Mouse (Mus musculus) retina, postnatal 1 day (tissue): ENCODE data around the gene Mok.
"Not testable (repeated sequence)": the region's sequence is repeated elsewhere in the genome, so short reads cannot be mapped to it uniquely, and the experiment has no call there.

Experiments
- DNase-seq: peaks from one replicate; pipeline ENCODE4 v3.0.0-alpha.2; 2012

The Mok gene

GRCm38 (mm10) chr12:110840348-110841198 is at the start of gene Mok:
Gene Mok (minus strand): TSS chr12:110840939.
- peak; percentile 96 for DNase-seq

- peak; percentile 99 for DNase-seq
These were observed 48.6 kb upstream of the Mok start, which contains the start of the genes Cinp and Tecpr2 for GRCm38 (mm10) chr12:110889036-110890020. Gene Cinp (minus strand): TSS chr12:110889145. Gene Tecpr2 (plus strand): TSS chr12:110889264.

GRCm38 (mm10) chr12:110888606-110889005 is 47.9 kb upstream of the Mok start:
- DNase-seq, result no peak

- no peak for DNase-seq
These were observed 47.4 kb upstream of the Mok start for GRCm38 (mm10) chr12:110888106-110888505.

GRCm38 (mm10) chr12:110885251-110885650 is 44.5 kb upstream of the Mok start:
- DNase-seq, result no peak

DNA sequence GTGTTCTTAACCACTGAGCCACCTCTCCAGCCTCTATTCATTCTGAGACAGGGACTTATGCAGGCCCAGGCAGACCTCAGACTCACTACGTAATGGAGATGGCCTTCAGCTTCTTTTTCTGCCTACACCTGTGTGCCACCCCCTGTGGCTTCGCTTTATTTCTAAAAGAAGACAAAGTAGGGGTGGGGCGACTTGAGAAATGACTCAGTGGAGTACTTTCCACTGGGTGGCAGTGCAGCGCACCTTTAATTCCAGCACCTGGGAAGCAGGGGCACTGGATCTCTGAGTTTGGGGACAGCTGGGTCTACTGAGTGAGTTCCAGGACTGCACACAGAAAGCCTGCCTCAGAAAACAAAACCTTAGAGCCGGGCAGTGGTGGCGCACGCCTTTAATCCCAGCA is 41.6 kb upstream of the Mok start:
- no peak for DNase-seq

- DNase-seq, result no peak
These were observed 34.6 kb upstream of the Mok start for GRCm38 (mm10) chr12:110875351-110875750.

GRCm38 (mm10) chr12:110871247-110871646 is 30.5 kb upstream of the Mok start:
- DNase-seq, result no peak

- no peak for DNase-seq
These were observed 29.4 kb upstream of the Mok start for GRCm38 (mm10) chr12:110870107-110870506.

- peak; percentile 64 for DNase-seq
These were observed 25.2 kb upstream of the Mok start for GRCm38 (mm10) chr12:110865989-110866388.

DNA sequence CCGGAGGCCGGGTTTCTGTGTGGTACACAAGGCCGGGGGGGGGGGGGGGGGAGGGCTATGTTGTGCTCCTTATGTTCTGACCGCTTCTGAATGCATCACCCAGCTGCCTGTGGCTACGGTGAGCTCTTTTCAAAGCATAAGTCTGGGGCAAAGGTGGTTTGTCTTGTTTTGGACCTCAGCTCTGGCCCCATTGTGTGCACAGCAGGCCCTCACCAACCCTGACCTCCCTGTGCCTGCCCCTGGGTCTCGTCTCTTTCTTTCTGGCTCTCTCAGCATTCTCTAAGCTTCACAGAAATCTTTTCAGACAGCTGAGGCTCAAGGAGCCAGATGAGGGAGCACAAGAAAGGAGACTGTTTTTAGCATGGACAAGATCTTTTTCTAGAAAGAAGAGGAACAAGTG is 24.8 kb upstream of the Mok start:
- peak; percentile 19 for DNase-seq

DNA sequence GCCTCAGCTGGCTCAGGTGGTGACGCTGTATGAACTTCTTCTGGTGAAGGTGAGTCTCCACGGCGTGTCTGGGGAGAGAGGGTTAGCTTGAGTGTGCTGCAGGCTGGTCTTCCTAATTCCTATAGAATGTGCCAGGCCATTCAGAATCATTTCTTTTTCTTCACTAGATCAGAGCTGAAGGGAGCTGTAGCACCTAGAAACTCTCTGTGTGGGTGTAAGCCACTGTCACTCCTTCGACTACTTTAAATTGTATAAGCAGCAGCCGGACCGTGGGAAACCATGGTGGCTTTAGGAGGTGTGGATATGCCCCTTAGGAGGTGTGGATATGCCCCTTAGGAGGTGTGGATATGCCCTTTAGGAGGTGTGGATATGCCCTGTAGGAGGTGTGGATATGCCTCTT is 23.3 kb upstream of the Mok start:
- no peak for DNase-seq

- no peak for DNase-seq
These were observed 20.5 kb upstream of the Mok start for GRCm38 (mm10) chr12:110861256-110861655.

DNA sequence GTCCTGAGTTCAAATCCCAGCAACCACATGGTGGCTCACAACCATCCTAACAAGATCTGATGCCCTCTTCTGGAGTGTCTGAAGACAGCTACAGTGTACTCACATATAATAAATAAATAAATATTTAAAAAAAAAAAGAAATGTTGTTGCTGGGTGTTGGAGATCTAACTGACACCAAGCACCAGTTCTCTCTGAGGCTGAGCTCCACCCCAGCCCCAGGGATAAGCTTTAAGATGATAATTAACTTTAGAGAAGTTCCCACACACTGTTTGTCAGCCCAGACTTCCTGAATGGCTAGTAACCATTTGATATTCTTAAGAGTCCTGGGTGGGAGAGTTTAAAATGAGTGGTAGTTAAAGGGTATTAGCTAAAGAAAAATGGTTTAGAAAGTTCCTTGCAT is 19.6 kb upstream of the Mok start:
- DNase-seq, result no peak

DNA sequence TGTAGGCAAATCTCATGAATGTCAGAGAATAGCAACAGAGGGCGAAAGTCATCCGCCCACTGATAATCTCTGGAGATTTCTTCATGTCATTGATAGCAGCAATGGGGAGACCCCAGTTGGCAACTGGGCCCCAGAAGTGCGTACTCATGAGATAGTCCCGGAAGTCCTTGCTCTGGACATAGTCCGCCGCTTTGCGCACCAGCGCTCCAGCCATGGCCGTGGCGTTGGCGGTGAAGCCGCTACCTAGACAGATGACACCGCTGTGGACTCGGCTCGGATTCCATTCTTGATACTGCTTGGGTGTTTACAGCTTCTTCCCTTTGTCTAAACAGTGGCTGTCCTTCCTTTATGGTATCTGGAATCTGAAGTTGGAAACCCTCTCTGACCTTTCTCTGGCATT is 17.9 kb upstream of the Mok start:
- DNase-seq, result not testable (repeated sequence)

DNA sequence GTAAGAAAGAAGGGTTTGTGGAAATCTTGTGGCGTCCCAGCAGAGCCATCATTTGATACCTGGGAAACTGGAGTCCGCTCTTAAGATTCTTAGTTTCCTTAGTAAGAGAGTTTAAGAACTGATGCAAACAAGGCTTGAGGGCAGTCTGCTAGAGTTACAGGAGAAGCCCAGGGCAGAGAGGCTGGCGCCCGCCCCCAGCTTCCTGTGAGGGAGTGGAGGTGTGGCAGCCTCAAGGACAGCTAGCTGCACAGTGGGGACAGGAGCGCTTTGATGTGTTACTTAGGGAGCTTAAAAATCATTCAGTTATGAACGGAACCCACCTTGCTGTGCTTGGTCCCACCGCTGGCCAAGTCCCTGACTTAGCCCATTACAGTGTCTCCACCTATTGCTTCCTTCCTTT is 16.5 kb upstream of the Mok start:
- no peak for DNase-seq

DNA sequence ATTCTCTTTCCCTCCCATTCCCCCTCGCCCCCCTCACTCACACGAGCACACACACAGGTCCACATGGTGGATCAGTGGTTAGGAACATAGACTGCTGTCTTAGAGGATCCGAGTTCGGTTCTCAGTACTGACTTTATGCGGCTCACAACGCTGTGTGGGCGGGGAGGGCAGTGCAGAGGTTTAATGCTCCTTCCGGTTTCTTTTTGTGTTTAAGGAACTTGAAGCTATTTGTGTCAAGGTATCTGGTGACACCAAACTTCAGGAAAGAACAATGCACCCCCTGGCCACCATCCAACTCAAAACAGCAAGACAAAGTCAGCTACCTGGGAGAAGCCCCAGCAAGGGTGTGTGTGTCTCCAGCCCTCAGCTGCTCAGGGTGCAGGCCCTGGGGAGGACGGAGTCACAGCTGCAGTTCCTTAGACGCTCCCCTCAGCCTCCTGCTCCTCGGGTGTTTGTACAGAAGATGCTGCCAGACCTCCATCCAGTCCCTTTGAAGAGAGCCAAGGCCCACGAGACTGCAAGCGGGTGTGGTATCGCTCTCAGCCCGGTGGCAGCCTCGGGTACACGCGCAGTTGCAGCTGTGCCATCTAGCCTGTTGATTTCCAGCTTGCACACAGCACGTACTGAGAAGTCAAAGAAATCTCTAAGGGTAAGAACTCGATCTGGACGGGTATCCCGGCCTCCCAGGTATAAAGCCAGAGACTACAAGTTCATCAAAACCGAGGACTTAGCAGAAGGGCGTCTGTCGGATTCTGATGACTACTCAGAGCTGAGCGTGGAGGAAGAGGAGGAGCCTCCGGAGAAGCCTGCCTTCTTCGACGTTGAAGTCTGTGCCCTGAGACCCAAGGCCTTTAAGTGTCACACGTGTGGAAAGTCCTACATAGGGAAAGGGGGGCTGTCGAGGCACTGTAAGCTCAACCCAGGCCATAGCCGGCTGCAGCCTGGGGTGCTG is 14.3 kb upstream of the Mok start:
- DNase-seq, result no peak

GRCm38 (mm10) chr12:110851923-110852322 is 11.2 kb upstream of the Mok start:
- no peak for DNase-seq

- DNase-seq, result no peak
These were observed 10.7 kb upstream of the Mok start for GRCm38 (mm10) chr12:110851414-110851813.

GRCm38 (mm10) chr12:110850929-110851256 is 10.2 kb upstream of the Mok start:
- DNase-seq, result no peak

DNA sequence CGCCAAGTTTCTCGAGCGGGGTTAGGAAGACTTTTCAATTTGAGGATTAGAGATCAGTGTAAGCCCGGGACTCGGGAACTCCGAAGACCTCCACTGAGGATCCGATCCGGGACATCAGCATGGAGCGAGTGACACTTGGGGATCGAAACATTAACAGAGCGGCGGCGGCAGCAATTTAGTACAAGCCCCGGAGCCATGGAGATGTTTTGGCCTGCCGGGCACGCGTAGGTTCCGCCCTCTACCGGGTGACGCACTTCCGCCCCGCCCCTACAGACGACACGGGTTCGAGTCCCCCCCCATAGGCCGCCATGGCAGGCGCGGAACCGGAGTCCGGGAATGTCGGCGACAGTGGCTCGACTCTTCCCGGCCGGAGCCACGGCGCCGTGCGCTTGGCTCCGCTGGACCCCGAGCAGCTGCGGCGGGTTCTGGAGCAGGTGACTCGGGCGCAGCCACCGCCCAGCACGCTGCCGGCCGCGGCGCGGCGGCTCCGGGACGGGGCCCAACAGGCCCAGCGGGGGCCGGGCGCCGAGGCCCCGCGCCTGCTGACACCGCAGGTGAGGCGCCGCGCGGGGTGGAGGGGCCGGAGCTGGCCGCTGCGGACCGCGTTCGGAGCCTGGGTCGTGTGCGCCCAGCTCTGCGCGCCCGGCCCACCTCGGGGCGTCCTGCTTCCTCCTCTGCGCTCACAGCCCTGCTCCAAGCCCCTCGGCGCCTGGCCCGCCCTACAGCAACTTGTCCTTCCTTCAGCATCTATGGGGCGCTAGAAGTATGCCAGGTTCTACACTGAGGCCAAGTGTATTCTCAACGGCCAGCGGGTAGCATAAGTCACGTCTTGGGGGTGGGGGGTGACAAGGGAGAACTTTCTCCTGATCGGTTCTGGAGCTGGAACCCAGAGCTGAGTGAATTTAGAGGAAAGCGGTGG is 9.5 kb upstream of the Mok start, which contains the start of gene Zfp839:
Gene Zfp839, plus strand, starts transcription at position 244 of the 919 bp plus-strand sequence.
- DNase-seq, result peak; percentile 86
